ENCODE assay signal across 13 mouse cellular contexts in genomic region chr9:90166615-90167014, GRCm38 (mm10). TPM values are rescaled to one million over a fixed set of nuclear protein-coding genes. Genes with fewer than 3 reads are reported as not detected.
DNase-seq lines count a peak whose midpoint lies in the region; ATAC-seq and TF ChIP-seq lines count a peak whose summit lies in the region.
"Had no signal": no experiment of that assay in that cellular context is flagged by ENCODE, and none has a peak within 500 bp of the region (broad histone marks: within the 10 kb centered on the region; RNA-seq: fewer than 3 reads in every experiment).

No protein-coding gene starts in this region.

- no peaks in the 10 kb centered on the region for H3K36me3 ChIP-seq in heart, embryonic 15.5 days
- peaks cover 4% of the 10 kb centered on the region for H3K36me3 ChIP-seq in heart, embryonic 12.5 days
- no peaks in the 10 kb centered on the region; the same call in 1 of the 2 replicates for H3K36me3 ChIP-seq in midbrain, embryonic 11.5 days (ENCODE audit: control insufficient read depth, insufficient read depth, low read length)
- H3K36me3 ChIP-seq in midbrain, embryonic 14.5 days (ENCODE audit: control insufficient read depth, insufficient read depth, low read length), result peaks cover 4% of the 10 kb centered on the region
- H3K36me3 ChIP-seq in kidney, postnatal 0 days (ENCODE audit: insufficient read depth, low read length), result no peaks in the 10 kb centered on the region
- peaks cover 3% of the 10 kb centered on the region for H3K36me3 ChIP-seq in forebrain, embryonic 15.5 days

- no peak overlapping the region for H3K9ac ChIP-seq in heart, embryonic 15.5 days
- no peak overlapping the region for H3K9ac ChIP-seq in heart, embryonic 12.5 days
- no peak overlapping the region for H3K9ac ChIP-seq in midbrain, embryonic 11.5 days (ENCODE audit: low read length)
- H3K9ac ChIP-seq in midbrain, embryonic 14.5 days (replicated peaks; ENCODE audit: low read length), result no peak overlapping the region
- no peak overlapping the region for H3K9ac ChIP-seq in kidney, postnatal 0 days (ENCODE audit: low read depth, low read length)
- H3K9ac ChIP-seq in forebrain, embryonic 15.5 days (replicated peaks), result no peak overlapping the region
- H3K9ac ChIP-seq: liver, postnatal 0 days; stomach, embryonic 15.5 days had no signal

- no peaks in the 10 kb centered on the region for H3K27me3 ChIP-seq in heart, embryonic 15.5 days
- peaks cover 5% of the 10 kb centered on the region; the same call in 1 of the 2 replicates for H3K27me3 ChIP-seq in heart, embryonic 12.5 days (replicated peaks)
- H3K27me3 ChIP-seq in midbrain, embryonic 11.5 days (ENCODE audit: control insufficient read depth, insufficient read depth, low read length), result no peaks in the 10 kb centered on the region
- H3K27me3 ChIP-seq in midbrain, embryonic 14.5 days (ENCODE audit: control insufficient read depth, insufficient read depth, low read length), result no peaks in the 10 kb centered on the region
- no peaks in the 10 kb centered on the region for H3K27me3 ChIP-seq in kidney, postnatal 0 days (ENCODE audit: insufficient read depth, low read length)
- H3K27me3 ChIP-seq in forebrain, embryonic 15.5 days, result no peaks in the 10 kb centered on the region
- H3K27me3 ChIP-seq: stomach, embryonic 15.5 days had no signal

- no peak overlapping the region for H3K4me3 ChIP-seq in heart, embryonic 15.5 days
- no peak overlapping the region for H3K4me3 ChIP-seq in heart, embryonic 12.5 days
- no peak overlapping the region for H3K4me3 ChIP-seq in midbrain, embryonic 11.5 days (ENCODE audit: low read depth, low read length)
- H3K4me3 ChIP-seq in midbrain, embryonic 14.5 days (replicated peaks; ENCODE audit: low read depth, low read length), result no peak overlapping the region
- no peak overlapping the region for H3K4me3 ChIP-seq in kidney, postnatal 0 days (replicated peaks; ENCODE audit: low read depth, low read length)
- H3K4me3 ChIP-seq in forebrain, embryonic 15.5 days, result no peak overlapping the region
- H3K4me3 ChIP-seq: stomach, embryonic 15.5 days had no signal

- 55% methylated on average over 5 of the region's 5 CpGs for WGBS in heart, embryonic 15.5 days
- 81% methylated on average over 5 of the region's 5 CpGs for WGBS in heart, embryonic 12.5 days
- 79% methylated on average over 5 of the region's 5 CpGs for WGBS in midbrain, embryonic 11.5 days
- 67% methylated on average over 5 of the region's 5 CpGs for WGBS in midbrain, embryonic 14.5 days
- 45% methylated on average over 5 of the region's 5 CpGs for WGBS in kidney, postnatal 0 days
- 68% methylated on average over 5 of the region's 5 CpGs for WGBS in forebrain, embryonic 15.5 days

- DNase-seq in midbrain, embryonic 11.5 days (ENCODE audit: low spot score, missing footprints), result peak; percentile 64
- no peak for DNase-seq in midbrain, embryonic 14.5 days
- no peak for DNase-seq in kidney, postnatal 0 days (ENCODE audit: low spot score)
- DNase-seq: adrenal gland, postnatal 25 days; gastrocnemius, postnatal 36 days; liver, postnatal 0 days had no signal

- 0 out of 2 replicates have a peak, but pooled peaks have one; percentile 10 for TF ChIP-seq CTCF in kidney, postnatal 0 days (IDR thresholded peaks at IDR 0.05; ENCODE audit: low read depth)

- peak overlapping the region; percentile 31; the same call in 1 of the 2 replicates for H3K27ac ChIP-seq in heart, embryonic 15.5 days
- H3K27ac ChIP-seq in heart, embryonic 12.5 days (ENCODE audit: poor library complexity, severe bottlenecking), result no peak overlapping the region
- no peak overlapping the region for H3K27ac ChIP-seq in midbrain, embryonic 11.5 days (ENCODE audit: low read depth, low read length)
- no peak overlapping the region for H3K27ac ChIP-seq in midbrain, embryonic 14.5 days (replicated peaks; ENCODE audit: low read depth, low read length)
- no peak overlapping the region for H3K27ac ChIP-seq in kidney, postnatal 0 days
- H3K27ac ChIP-seq in forebrain, embryonic 15.5 days (replicated peaks), result no peak overlapping the region
- H3K27ac ChIP-seq: stomach, embryonic 15.5 days had no signal

- H3K4me2 ChIP-seq in heart, embryonic 15.5 days, result no peak overlapping the region
- no peak overlapping the region for H3K4me2 ChIP-seq in heart, embryonic 12.5 days
- no peak overlapping the region for H3K4me2 ChIP-seq in midbrain, embryonic 11.5 days
- H3K4me2 ChIP-seq in midbrain, embryonic 14.5 days (ENCODE audit: low read length), result no peak overlapping the region
- H3K4me2 ChIP-seq in kidney, postnatal 0 days (ENCODE audit: low read length), result no peak overlapping the region
- no peak overlapping the region for H3K4me2 ChIP-seq in forebrain, embryonic 15.5 days (replicated peaks)
- H3K4me2 ChIP-seq: stomach, embryonic 15.5 days had no signal

- no peaks in the 10 kb centered on the region for H3K9me3 ChIP-seq in heart, embryonic 15.5 days (replicated peaks)
- no peaks in the 10 kb centered on the region; the same call in 1 of the 2 replicates for H3K9me3 ChIP-seq in heart, embryonic 12.5 days (replicated peaks)
- no peaks in the 10 kb centered on the region for H3K9me3 ChIP-seq in midbrain, embryonic 11.5 days (ENCODE audit: control insufficient read depth, low read length)
- no peaks in the 10 kb centered on the region for H3K9me3 ChIP-seq in midbrain, embryonic 14.5 days (ENCODE audit: control insufficient read depth, low read length)
- no peaks in the 10 kb centered on the region for H3K9me3 ChIP-seq in kidney, postnatal 0 days (replicated peaks; ENCODE audit: low read length)
- no peaks in the 10 kb centered on the region for H3K9me3 ChIP-seq in forebrain, embryonic 15.5 days
- H3K9me3 ChIP-seq: stomach, embryonic 15.5 days had no signal

- ATAC-seq in heart, embryonic 15.5 days (replicated peaks; ENCODE audit: insufficient number of reproducible peaks, insufficient read depth, low FRiP score, low read depth), result no peak
- no peak for ATAC-seq in heart, embryonic 12.5 days (ENCODE audit: insufficient number of reproducible peaks, low FRiP score)
- ATAC-seq in midbrain, embryonic 11.5 days (ENCODE audit: low FRiP score), result no peak
- ATAC-seq in midbrain, embryonic 14.5 days (ENCODE audit: low FRiP score, low TSS enrichment), result no peak
- no peak for ATAC-seq in kidney, postnatal 0 days (replicated peaks; ENCODE audit: low FRiP score, low read depth)
- no peak for ATAC-seq in forebrain, embryonic 15.5 days (replicated peaks)
- ATAC-seq in inflammation-experienced regulatory T-cells, adult 6 months, result no peak
- ATAC-seq: forebrain, embryonic 14.5 days; hindbrain, embryonic 16.5 days; liver, postnatal 0 days had no signal

- H3K4me1 ChIP-seq in heart, embryonic 15.5 days (replicated peaks), result peaks cover 31% of the 10 kb centered on the region
- H3K4me1 ChIP-seq in heart, embryonic 12.5 days (replicated peaks), result peaks cover 16% of the 10 kb centered on the region; the same call in 1 of the 2 replicates
- peaks cover 12% of the 10 kb centered on the region for H3K4me1 ChIP-seq in midbrain, embryonic 11.5 days (ENCODE audit: control insufficient read depth, insufficient read depth, low read length)
- peaks cover 9% of the 10 kb centered on the region for H3K4me1 ChIP-seq in midbrain, embryonic 14.5 days (ENCODE audit: control insufficient read depth, insufficient read depth, low read length)
- peaks cover 6% of the 10 kb centered on the region for H3K4me1 ChIP-seq in kidney, postnatal 0 days (replicated peaks; ENCODE audit: insufficient read depth, low read length)
- H3K4me1 ChIP-seq in forebrain, embryonic 15.5 days, result peaks cover 23% of the 10 kb centered on the region

RNA-seq across cellular contexts. Expression of gene Adamts7, which starts 3.7 kb away (rescaled TPM):
- 8.9 and 11.3 TPM in 2 replicates for polyA plus RNA-seq in heart, embryonic 15.5 days (2015; fragmentation: Nextera tagmentation; extraction: Ambion mirVana)
- 7.9 and 8.0 TPM in 2 replicates for polyA plus RNA-seq in heart, embryonic 12.5 days (2016; fragmentation: Nextera tagmentation; extraction: Ambion mirVana)
- polyA plus RNA-seq in midbrain, embryonic 11.5 days (2014; fragmentation: Nextera tagmentation; extraction: Ambion mirVana), result 11.4 and 11.5 TPM in 2 replicates
- 8.1 and 10.7 TPM in 2 replicates for polyA plus RNA-seq in midbrain, embryonic 14.5 days (2014; fragmentation: Nextera tagmentation; extraction: Ambion mirVana)
- polyA plus RNA-seq in kidney, postnatal 0 days (2015; fragmentation: Nextera tagmentation; extraction: Ambion mirVana), result 11.6 and 12.8 TPM in 2 replicates
- polyA plus RNA-seq in forebrain, embryonic 15.5 days (2015; fragmentation: Nextera tagmentation; extraction: Ambion mirVana), result 12.4 and 15.8 TPM in 2 replicates
- polyA plus RNA-seq in inflammation-experienced regulatory T-cells, adult 6 months (2017; shearing (Covaris generic)), result not detected

RNA-seq across cellular contexts. Expression of gene Morf4l1, which starts 52.0 kb away (rescaled TPM):
- polyA plus RNA-seq in heart, embryonic 15.5 days (2015; fragmentation: Nextera tagmentation; extraction: Ambion mirVana), result 298 and 299 TPM in 2 replicates
- polyA plus RNA-seq in heart, embryonic 12.5 days (2016; fragmentation: Nextera tagmentation; extraction: Ambion mirVana), result 385 and 388 TPM in 2 replicates
- 573 and 605 TPM in 2 replicates for polyA plus RNA-seq in midbrain, embryonic 11.5 days (2014; fragmentation: Nextera tagmentation; extraction: Ambion mirVana)
- polyA plus RNA-seq in midbrain, embryonic 14.5 days (2014; fragmentation: Nextera tagmentation; extraction: Ambion mirVana), result 616 and 659 TPM in 2 replicates
- polyA plus RNA-seq in kidney, postnatal 0 days (2015; fragmentation: Nextera tagmentation; extraction: Ambion mirVana), result 412 and 452 TPM in 2 replicates
- 477 and 483 TPM in 2 replicates for polyA plus RNA-seq in forebrain, embryonic 15.5 days (2015; fragmentation: Nextera tagmentation; extraction: Ambion mirVana)
- polyA plus RNA-seq in inflammation-experienced regulatory T-cells, adult 6 months (2017; shearing (Covaris generic)), result 100 to 1,000 TPM; 287 to 345 (median 307) TPM
